Mouse (Mus musculus) liver, adult 2 months (tissue): ENCODE results near the gene Tcam1. TPM values are rescaled to one million over a fixed set of nuclear protein-coding genes. Genes with fewer than 3 reads are reported as not detected.
A peak's percentile ranks its signal among the peaks of the same experiment; 100 is the strongest.

Source experiments
- DNase-seq: peaks from one replicate; pipeline ENCODE4 v3.0.0-alpha.2; 2011; ENCODE audit warnings: low read depth, low spot score; ENCODE audit errors: extremely low read depth
- H3K27ac ChIP-seq: fragments of 200-500 bp; replicated peaks from 2 replicates; pipeline ENCODE4 v1.5.1; 2012; ENCODE audit warnings: low read depth, mild to moderate bottlenecking, control low read depth, inconsistent platforms, low read length; ENCODE audit not compliant: insufficient read depth
- H3K27me3 ChIP-seq: fragments of 200-500 bp; 2 replicates; pipeline ENCODE4 v1.6.1; 2012; ENCODE audit warnings: mild to moderate bottlenecking, moderate library complexity, low read length, inconsistent platforms; ENCODE audit not compliant: control insufficient read depth, insufficient read depth
- H3K36me3 ChIP-seq: fragments of 200-500 bp; 2 replicates; pipeline ENCODE4 v1.6.1; 2012; ENCODE audit warnings: low read length, inconsistent platforms; ENCODE audit not compliant: control insufficient read depth, insufficient read depth
- H3K4me1 ChIP-seq: fragments of 200-500 bp; 2 replicates; pipeline ENCODE4 v1.6.1; 2011; ENCODE audit warnings: low read length; ENCODE audit not compliant: control insufficient read depth, insufficient read depth
- H3K4me3 ChIP-seq: fragments of 200-500 bp; 2 replicates; pipeline ENCODE4 v1.5.1; 2011; ENCODE audit warnings: low read depth, mild to moderate bottlenecking, control low read depth, low read length, moderate library complexity; ENCODE audit not compliant: insufficient read depth
- H3K79me2 ChIP-seq: fragments of 200-500 bp; 2 replicates; pipeline ENCODE4 v1.6.1; 2012; ENCODE audit warnings: inconsistent platforms, mild to moderate bottlenecking, low read length, moderate library complexity; ENCODE audit not compliant: control insufficient read depth, insufficient read depth
- H3K9ac ChIP-seq: fragments of 200-500 bp; 2 replicates; pipeline ENCODE4 v1.6.1; 2012; ENCODE audit warnings: low read depth, mild to moderate bottlenecking, control low read depth, inconsistent platforms, low read length
- CTCF ChIP-seq: fragments of 200-500 bp; IDR thresholded peaks from 2 replicates; pipeline ENCODE4 v1.5.1; 2011; ENCODE audit warnings: low read depth, low read length, control low read depth
- POLR2A ChIP-seq: fragments of 200-500 bp; IDR thresholded peaks from 2 replicates; pipeline ENCODE4 v1.6.1; 2011; ENCODE audit warnings: low read length, control low read depth; ENCODE audit not compliant: insufficient read depth; ENCODE audit errors: extremely low read depth
- WGBS: fragments of 180-500 bp; shearing (Covaris S2); methylation state at CpG from one replicate; pipeline ENCODE4 v1.1.7; 2018; 5-methylcytosine and 5-hydroxymethylcytosine counted together
- polyA plus RNA-seq: library from polyadenylated mRNA; depleted of rRNA; stranded (reverse); fragments of >200 nt; gene quantifications from 2 replicates; pipeline ENCODE4 v1.2.3, GENCODE M21; 2012
- total RNA-seq: library from RNA; depleted of rRNA; stranded (reverse); fragments of >200 nt; gene quantifications from 2 replicates; pipeline ENCODE4 v1.2.3, GENCODE M21; 2014

The Tcam1 gene
- total and polyA plus RNA-seq, 2 experiments: not detected

DNA sequence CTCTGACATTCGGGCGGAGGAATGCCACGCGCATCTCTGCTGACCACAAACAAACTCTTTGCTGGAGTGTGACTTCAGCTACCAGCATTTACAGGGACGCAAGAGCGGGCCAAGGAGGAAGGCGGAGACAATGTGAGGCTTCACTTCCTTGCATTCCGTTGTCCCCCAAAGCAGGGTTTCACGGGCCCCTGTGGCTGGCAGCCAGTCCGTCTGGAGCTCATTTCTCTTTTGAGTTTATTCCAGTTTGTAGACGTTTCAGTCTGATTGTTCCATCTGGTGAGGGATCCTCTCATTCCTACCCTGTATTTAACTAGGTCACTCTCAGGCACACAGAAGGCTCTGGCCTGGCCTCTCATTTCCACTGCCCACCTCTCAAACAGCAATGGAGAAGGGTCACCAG lies 10.5 kb downstream of the Tcam1 start:
- no peak for DNase-seq
- H3K4me3 ChIP-seq: no peak overlapping the region
- H3K36me3 ChIP-seq: no peaks in the 10 kb centered on the region
- no peak overlapping the region for H3K27ac ChIP-seq
- H3K9ac ChIP-seq: no peak overlapping the region
- no peaks in the 10 kb centered on the region for H3K79me2 ChIP-seq
- TF ChIP-seq POLR2A (no peak), CTCF (no peak)
- H3K27me3 ChIP-seq: no peaks in the 10 kb centered on the region
- 83% methylated on average over 11 of the region's 11 CpGs for WGBS
- H3K4me1 ChIP-seq: no peaks in the 10 kb centered on the region

- Histone ChIP-seq H3K27ac (no peak overlapping the region), H3K36me3 (no peaks in the 10 kb centered on the region), H3K4me1 (no peaks in the 10 kb centered on the region), H3K9ac (no peak overlapping the region), H3K79me2 (no peaks in the 10 kb centered on the region), H3K4me3 (no peak overlapping the region), H3K27me3 (no peaks in the 10 kb centered on the region)
- DNase-seq: peak; percentile 45
- WGBS: 28% methylated on average over 8 of the region's 8 CpGs
- TF ChIP-seq POLR2A: no peak
- TF ChIP-seq CTCF: peak; percentile 49
These were observed 12.9 kb downstream of the Tcam1 start for GRCm38 (mm10) chr11:106289369-106289768.

GRCm38 (mm10) chr11:106290376-106290775 lies 13.9 kb downstream of the Tcam1 start:
- Histone ChIP-seq H3K4me1 (no peaks in the 10 kb centered on the region), H3K27ac (no peak overlapping the region), H3K79me2 (no peaks in the 10 kb centered on the region), H3K27me3 (no peaks in the 10 kb centered on the region), H3K36me3 (no peaks in the 10 kb centered on the region), H3K9ac (no peak overlapping the region), H3K4me3 (no peak overlapping the region)
- TF ChIP-seq POLR2A (no peak), CTCF (no peak)
- 95% methylated on average over 5 of the region's 5 CpGs for WGBS
- DNase-seq: no peak

- H3K4me1 ChIP-seq: no peaks in the 10 kb centered on the region
- peak; percentile 75 for DNase-seq
- H3K4me3 ChIP-seq: no peak overlapping the region
- no peaks in the 10 kb centered on the region for H3K36me3 ChIP-seq
- 62% methylated on average over 2 of the region's 2 CpGs for WGBS
- H3K79me2 ChIP-seq: no peaks in the 10 kb centered on the region
- H3K27ac ChIP-seq: no peak overlapping the region
- no peak overlapping the region for H3K9ac ChIP-seq
- no peaks in the 10 kb centered on the region for H3K27me3 ChIP-seq
- TF ChIP-seq POLR2A: no peak
- no peak for TF ChIP-seq CTCF
These were observed 15.4 kb downstream of the Tcam1 start for GRCm38 (mm10) chr11:106291861-106292260.

- Histone ChIP-seq H3K79me2 (no peaks in the 10 kb centered on the region), H3K9ac (no peak within 1 kb of the TSS), H3K27me3 (no peaks in the 10 kb centered on the region), H3K4me3 (no peak within 1 kb of the TSS), H3K4me1 (no peaks in the 10 kb centered on the region), H3K36me3 (no peaks in the 10 kb centered on the region), H3K27ac (no peak within 1 kb of the TSS)
- TF ChIP-seq CTCF: no peak
- no peak for TF ChIP-seq POLR2A
- DNase-seq: no peak
- 77% methylated on average over 9 of the region's 9 CpGs for WGBS
These were observed 25.3 kb downstream of the Tcam1 start, which contains the start of gene Gh for GRCm38 (mm10) chr11:106301765-106302164. TSS of gene Gh (minus strand) at chr11:106301865.

GRCm38 (mm10) chr11:106302634-106303033 lies 26.2 kb downstream of the Tcam1 start:
- 5% methylated on average over 2 of the region's 2 CpGs for WGBS
- peak; percentile 54 for DNase-seq
- Histone ChIP-seq H3K27me3 (no peaks in the 10 kb centered on the region), H3K36me3 (no peaks in the 10 kb centered on the region), H3K79me2 (no peaks in the 10 kb centered on the region), H3K4me1 (no peaks in the 10 kb centered on the region), H3K9ac (no peak overlapping the region), H3K27ac (no peak overlapping the region), H3K4me3 (no peak overlapping the region)
- TF ChIP-seq POLR2A: no peak
- TF ChIP-seq CTCF: peak; percentile 84
